Mouse (Mus musculus) c-Kit-positive CD71-positive TER-119-positive erythroid progenitor cells, embryonic 14.5 days (primary cell): ENCODE data around the gene S100pbp.
"Not testable (repeated sequence)": the region's sequence is repeated elsewhere in the genome, so short reads cannot be mapped to it uniquely, and the experiment has no call there.

Source experiments
- DNase-seq: peaks from one replicate; pipeline ENCODE4 v3.0.0-alpha.2; 2013; ENCODE audit warnings: low spot score

S100pbp gene

GRCm38 (mm10) chr4:129220376-129221089 is 31.0 kb upstream of the S100pbp start:
- no peak for DNase-seq

- DNase-seq = no peak
Observed at GRCm38 (mm10) chr4:129219198-129219597, 29.7 kb upstream of the S100pbp start.

GRCm38 (mm10) chr4:129218569-129219175 is 29.1 kb upstream of the S100pbp start:
- DNase-seq = no peak

GRCm38 (mm10) chr4:129212486-129212885 is 23.0 kb upstream of the S100pbp start:
- DNase-seq = not testable (repeated sequence)

- no peak for DNase-seq
Observed at GRCm38 (mm10) chr4:129211461-129211860, 21.9 kb upstream of the S100pbp start.

- no peak for DNase-seq
Observed at GRCm38 (mm10) chr4:129209504-129209903, 20.0 kb upstream of the S100pbp start.

- no peak for DNase-seq
Observed at GRCm38 (mm10) chr4:129206792-129207191, 17.3 kb upstream of the S100pbp start.

GRCm38 (mm10) chr4:129204655-129205054 is 15.1 kb upstream of the S100pbp start:
- no peak for DNase-seq

- DNase-seq = no peak
Observed at GRCm38 (mm10) chr4:129197514-129197913, 8.0 kb upstream of the S100pbp start.

- no peak for DNase-seq
Observed at GRCm38 (mm10) chr4:129194280-129194679, 4.8 kb upstream of the S100pbp start.

- no peak for DNase-seq
Observed at GRCm38 (mm10) chr4:129191691-129192090, 2.2 kb upstream of the S100pbp start.

- DNase-seq = no peak
Observed at GRCm38 (mm10) chr4:129190538-129190937, 1.0 kb upstream of the S100pbp start.

- peak; percentile 31 for DNase-seq
Observed at GRCm38 (mm10) chr4:129188803-129189541, 555 bp downstream of the S100pbp start.

- no peak for DNase-seq
Observed at GRCm38 (mm10) chr4:129188041-129188659, 1.4 kb downstream of the S100pbp start.

- no peak for DNase-seq
Observed at GRCm38 (mm10) chr4:129179560-129179959, 10.0 kb downstream of the S100pbp start.

GRCm38 (mm10) chr4:129172529-129172928 is 17.0 kb downstream of the S100pbp start:
- DNase-seq = no peak

- DNase-seq = no peak
Observed at GRCm38 (mm10) chr4:129161581-129162255, 27.8 kb downstream of the S100pbp start.

GRCm38 (mm10) chr4:129161076-129161475 is 28.5 kb downstream of the S100pbp start:
- DNase-seq = no peak

- DNase-seq = peak; percentile 49
Observed at GRCm38 (mm10) chr4:129158549-129158948, 31.0 kb downstream of the S100pbp start.

- DNase-seq = no peak
Observed at GRCm38 (mm10) chr4:129157541-129157940, 32.0 kb downstream of the S100pbp start.

GRCm38 (mm10) chr4:129151276-129151811 is 38.2 kb downstream of the S100pbp start:
- DNase-seq = no peak

GRCm38 (mm10) chr4:129149321-129149720 is 40.2 kb downstream of the S100pbp start:
- no peak for DNase-seq
